Mouse (Mus musculus): ENCODE measurements around the gene Birc6.

Gene Birc6

GRCm38 (mm10) chr17:74707637-74708152 is 179.6 kb downstream of the Birc6 start:
- no peak for DNase-seq (ENCODE audit: low read depth, low spot score)

- no peak for DNase-seq (ENCODE audit: low read depth, low spot score)
Measured at GRCm38 (mm10) chr17:74710731-74711130, 182.6 kb downstream of the Birc6 start.

GRCm38 (mm10) chr17:74711627-74712026 is 183.5 kb downstream of the Birc6 start:
- DNase-seq (ENCODE audit: low read depth, low spot score): peak; percentile 23

GRCm38 (mm10) chr17:74715128-74715527 is 187.0 kb downstream of the Birc6 start:
- DNase-seq (ENCODE audit: low read depth, low spot score): no peak

- no peak for DNase-seq (ENCODE audit: low read depth, low spot score)
Measured at GRCm38 (mm10) chr17:74715724-74716123, 187.6 kb downstream of the Birc6 start.

- peak; percentile 33 for DNase-seq (ENCODE audit: low read depth, low spot score)
Measured at GRCm38 (mm10) chr17:74716643-74717042, 188.5 kb downstream of the Birc6 start.

GRCm38 (mm10) chr17:74717091-74717617 is 189.1 kb downstream of the Birc6 start:
- no peak for DNase-seq (ENCODE audit: low read depth, low spot score)

GRCm38 (mm10) chr17:74717618-74718151 is 189.6 kb downstream of the Birc6 start, which contains the start of gene Ttc27:
Gene Ttc27 (plus strand): TSS chr17:74717732.
- DNase-seq (ENCODE audit: low read depth, low spot score): peak; percentile 99

- DNase-seq (ENCODE audit: low read depth, low spot score): peak; percentile 24
Measured at GRCm38 (mm10) chr17:74732872-74733271, 204.8 kb downstream of the Birc6 start.

GRCm38 (mm10) chr17:74735392-74735791 is 207.3 kb downstream of the Birc6 start:
- DNase-seq (ENCODE audit: low read depth, low spot score): no peak

GRCm38 (mm10) chr17:74749659-74750058 is 221.6 kb downstream of the Birc6 start:
- no peak for DNase-seq (ENCODE audit: low read depth, low spot score)

- DNase-seq (ENCODE audit: low read depth, low spot score): peak; percentile 60
Measured at GRCm38 (mm10) chr17:74751026-74751425, 222.9 kb downstream of the Birc6 start.

Measured in brain, adult 2 months (tissue).